Comparison of ENCODE assay signal across 20 mouse cellular contexts in the genomic region with DNA sequence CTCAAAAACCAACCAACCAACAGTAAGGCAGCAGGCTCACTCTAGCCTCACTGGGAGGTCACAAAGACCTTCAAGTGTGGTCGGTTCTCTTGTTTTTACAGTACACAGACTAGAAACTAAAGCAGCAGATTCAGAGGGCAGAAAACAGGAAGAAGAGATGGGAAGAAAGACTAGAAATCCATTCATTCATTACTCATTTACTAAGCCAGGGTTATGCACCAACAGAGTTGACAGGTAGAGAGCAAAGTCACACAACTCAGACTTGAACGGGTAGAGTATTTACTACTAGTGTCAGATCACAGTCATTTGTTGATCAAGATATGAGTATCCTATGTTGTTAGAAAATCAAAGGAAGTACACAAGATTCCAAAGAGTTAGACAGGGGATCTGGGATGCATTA.
"Had no signal": no experiment of that assay in that cellular context is flagged by ENCODE, and none has a peak within 500 bp of the region (broad histone marks: within the 10 kb centered on the region; RNA-seq: fewer than 3 reads in every experiment).

No protein-coding gene starts in this region.

- H3K27ac ChIP-seq: intestine, embryonic 15.5 days; kidney, embryonic 15.5 days; left cerebral cortex, adult 2 months; lung, embryonic 15.5 days; midbrain, embryonic 10.5 days; midbrain, embryonic 13.5 days; neural tube, embryonic 13.5 days; stomach, embryonic 15.5 days had no signal

- H3K4me1 ChIP-seq: intestine, embryonic 15.5 days; kidney, embryonic 15.5 days; midbrain, embryonic 10.5 days; midbrain, embryonic 13.5 days; neural tube, embryonic 13.5 days; stomach, embryonic 15.5 days had no signal

- H3K4me2 ChIP-seq: intestine, embryonic 15.5 days; kidney, embryonic 15.5 days; lung, embryonic 15.5 days; midbrain, embryonic 13.5 days; neural tube, embryonic 13.5 days; stomach, embryonic 15.5 days had no signal

- H3K9ac ChIP-seq: intestine, embryonic 15.5 days; kidney, embryonic 15.5 days; lung, embryonic 15.5 days; midbrain, embryonic 13.5 days; neural tube, embryonic 13.5 days; stomach, embryonic 15.5 days had no signal

- DNase-seq: kidney, adult 11 months; layer of hippocampus, postnatal 36 days; lung, adult 18-20 months; lung, postnatal 10 days; lung, postnatal 36 days; retina, postnatal 1 day; right cerebral cortex, postnatal 25 days; spleen, adult 18-20 months; thymus, postnatal 25 days had no signal

- H3K4me3 ChIP-seq: intestine, embryonic 15.5 days; kidney, embryonic 15.5 days; left cerebral cortex, adult 2 months; lung, embryonic 15.5 days; megakaryocyte, embryonic 14.5 days; midbrain, embryonic 10.5 days; midbrain, embryonic 13.5 days; myocyte; neural tube, embryonic 13.5 days; stomach, embryonic 15.5 days had no signal

- ATAC-seq: intestine, embryonic 15.5 days; midbrain, embryonic 13.5 days; midbrain, embryonic 16.5 days had no signal

- H3K27me3 ChIP-seq: intestine, embryonic 15.5 days; kidney, embryonic 15.5 days; lung, embryonic 15.5 days; megakaryocyte, embryonic 14.5 days; midbrain, embryonic 13.5 days; neural tube, embryonic 13.5 days; stomach, embryonic 15.5 days had no signal

- H3K9me3 ChIP-seq: intestine, embryonic 15.5 days; kidney, embryonic 15.5 days; lung, embryonic 15.5 days; megakaryocyte, embryonic 14.5 days; midbrain, embryonic 10.5 days; midbrain, embryonic 13.5 days; neural tube, embryonic 13.5 days; stomach, embryonic 15.5 days had no signal
